Mouse (Mus musculus): Measurements from ENCODE around the gene C2cd2l. TPM values are rescaled to one million over a fixed set of nuclear protein-coding genes. Genes with fewer than 3 reads are reported as not detected.
"Not testable (repeated sequence)": the region's sequence is repeated elsewhere in the genome, so short reads cannot be mapped to it uniquely, and the experiment has no call there.

The C2cd2l gene
- polyA plus RNA-seq, 1 experiment, result 11.8 TPM

- peaks cover 5% of the 10 kb centered on the region; the same call in 1 of the 2 replicates for H3K4me1 ChIP-seq (ENCODE audit: control insufficient read depth, insufficient read depth, insufficient read length, low read length)
- H3K27ac ChIP-seq (replicated peaks; ENCODE audit: low read depth, low read length), result peak overlapping the region; percentile 72
- H3K4me3 ChIP-seq (ENCODE audit: insufficient read depth, low read depth, low read length), result peak overlapping the region; percentile 79
These were observed 6.4 kb upstream of the C2cd2l start for GRCm38 (mm10) chr9:44326371-44327063.

GRCm38 (mm10) chr9:44325768-44326370 is 5.8 kb upstream of the C2cd2l start, which contains the start of gene Dpagt1:
Dpagt1 (plus strand) TSS chr9:44326019.
- Histone ChIP-seq H3K4me3 (ENCODE audit: insufficient read depth, low read depth, low read length) (peak within 1 kb of the TSS; percentile 79), H3K27ac (replicated peaks; ENCODE audit: low read depth, low read length) (peak within 1 kb of the TSS; percentile 72), H3K4me1 (ENCODE audit: control insufficient read depth, insufficient read depth, insufficient read length, low read length) (peaks cover 5% of the 10 kb centered on the region; the same call in 1 of the 2 replicates)

GRCm38 (mm10) chr9:44325032-44325767 is 5.1 kb upstream of the C2cd2l start:
- not testable (repeated sequence) for H3K4me1 ChIP-seq (ENCODE audit: control insufficient read depth, insufficient read depth, insufficient read length, low read length); H3K4me3 ChIP-seq (ENCODE audit: insufficient read depth, low read depth, low read length)

DNA sequence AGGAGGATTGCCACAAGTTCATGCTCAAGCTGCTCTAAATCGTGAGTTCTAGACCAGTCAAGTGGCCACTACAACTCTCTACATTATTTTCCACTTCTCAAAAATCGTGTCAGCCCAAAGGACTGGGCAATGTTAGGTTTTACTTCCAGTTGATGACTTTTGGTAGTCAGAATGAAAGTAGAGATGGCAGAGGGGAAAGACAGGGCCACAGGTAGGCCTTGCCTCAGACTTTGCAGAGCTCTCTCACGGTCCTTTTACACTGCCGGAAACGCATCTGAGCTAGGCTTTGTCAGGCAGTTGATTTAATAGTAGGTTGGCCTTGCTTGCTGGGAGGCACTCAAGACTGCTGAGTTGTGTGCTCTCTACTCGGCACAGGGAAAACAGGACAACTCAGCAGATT is 4.1 kb upstream of the C2cd2l start:
- peaks cover 5% of the 10 kb centered on the region; the same call in 1 of the 2 replicates for H3K4me1 ChIP-seq (ENCODE audit: control insufficient read depth, insufficient read depth, insufficient read length, low read length)
- H3K27ac ChIP-seq (replicated peaks; ENCODE audit: low read depth, low read length), result no peak overlapping the region
- no peak overlapping the region for H3K4me3 ChIP-seq (ENCODE audit: insufficient read depth, low read depth, low read length)

More at GRCm38 (mm10) chr9:44325032-44325767, 5.1 kb upstream of the C2cd2l start:
- H3K27ac ChIP-seq (replicated peaks; ENCODE audit: low read depth, low read length), result not testable (repeated sequence)

- not testable (repeated sequence) for H3K27ac ChIP-seq (replicated peaks; ENCODE audit: low read depth, low read length); H3K4me3 ChIP-seq (ENCODE audit: insufficient read depth, low read depth, low read length); H3K4me1 ChIP-seq (ENCODE audit: control insufficient read depth, insufficient read depth, insufficient read length, low read length)
These were observed 3.6 kb upstream of the C2cd2l start for GRCm38 (mm10) chr9:44323656-44324055.

DNA sequence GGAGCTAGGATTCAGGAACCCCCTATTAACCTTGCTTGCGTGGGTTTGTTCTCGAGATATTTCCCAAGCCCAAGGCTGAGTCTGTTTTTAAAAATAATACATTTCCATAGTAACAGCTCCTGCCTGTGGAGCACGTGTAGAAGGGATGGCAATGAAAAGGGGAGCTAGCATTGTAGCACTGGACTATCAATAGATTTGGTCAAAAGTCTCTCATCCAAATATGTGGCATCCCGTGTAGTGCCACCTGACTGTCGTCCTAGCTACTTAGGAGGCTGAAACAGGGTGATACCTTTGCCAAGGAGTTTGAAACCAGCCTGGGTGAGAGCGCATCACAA is 681 bp upstream of the C2cd2l start:
- Histone ChIP-seq H3K4me1 (ENCODE audit: control insufficient read depth, insufficient read depth, insufficient read length, low read length) (peaks cover 13% of the 10 kb centered on the region), H3K4me3 (ENCODE audit: insufficient read depth, low read depth, low read length) (peak overlapping the region; percentile 50), H3K27ac (replicated peaks; ENCODE audit: low read depth, low read length) (peak overlapping the region; percentile 62)

GRCm38 (mm10) chr9:44319105-44319886 is 789 bp downstream of the C2cd2l start:
- peak overlapping the region; percentile 96 for H3K4me3 ChIP-seq (ENCODE audit: insufficient read depth, low read depth, low read length)
- peak overlapping the region; percentile 43; the same call in 1 of the 2 replicates for H3K27ac ChIP-seq (replicated peaks; ENCODE audit: low read depth, low read length)
- peaks cover 12% of the 10 kb centered on the region for H3K4me1 ChIP-seq (ENCODE audit: control insufficient read depth, insufficient read depth, insufficient read length, low read length)

DNA sequence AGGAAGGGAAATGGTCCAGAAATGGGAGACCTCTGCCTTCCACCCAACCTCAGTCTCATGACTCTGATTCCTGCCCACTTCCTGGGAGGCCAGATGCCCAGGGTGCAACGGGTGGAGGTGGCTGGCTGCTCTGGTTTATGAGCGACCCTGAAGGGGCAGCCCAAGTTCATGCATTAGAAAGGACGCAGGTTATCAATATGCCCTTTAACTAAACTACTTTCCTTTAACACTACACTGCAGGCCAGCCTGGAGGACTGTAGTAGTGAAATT is 1.3 kb downstream of the C2cd2l start:
- H3K4me3 ChIP-seq (ENCODE audit: insufficient read depth, low read depth, low read length), result peak overlapping the region; percentile 96
- H3K27ac ChIP-seq (replicated peaks; ENCODE audit: low read depth, low read length), result 0 out of 2 replicates have a peak overlapping the region, but pooled peaks have one; percentile 43
- H3K4me1 ChIP-seq (ENCODE audit: control insufficient read depth, insufficient read depth, insufficient read length, low read length), result peaks cover 12% of the 10 kb centered on the region

GRCm38 (mm10) chr9:44318076-44318825 is 1.8 kb downstream of the C2cd2l start:
- H3K4me3 ChIP-seq (ENCODE audit: insufficient read depth, low read depth, low read length), result peak overlapping the region; percentile 96
- peaks cover 12% of the 10 kb centered on the region for H3K4me1 ChIP-seq (ENCODE audit: control insufficient read depth, insufficient read depth, insufficient read length, low read length)
- 0 out of 2 replicates have a peak overlapping the region, but pooled peaks have one; percentile 43 for H3K27ac ChIP-seq (replicated peaks; ENCODE audit: low read depth, low read length)

GRCm38 (mm10) chr9:44317452-44317851 is 2.6 kb downstream of the C2cd2l start:
- H3K4me1 ChIP-seq (ENCODE audit: control insufficient read depth, insufficient read depth, insufficient read length, low read length), result peaks cover 12% of the 10 kb centered on the region
- H3K4me3 ChIP-seq (ENCODE audit: insufficient read depth, low read depth, low read length), result 0 out of 2 replicates have a peak overlapping the region, but pooled peaks have one; percentile 96
- no peak overlapping the region for H3K27ac ChIP-seq (replicated peaks; ENCODE audit: low read depth, low read length)

GRCm38 (mm10) chr9:44314910-44315309 is 5.2 kb downstream of the C2cd2l start:
- Histone ChIP-seq H3K4me1 (ENCODE audit: control insufficient read depth, insufficient read depth, insufficient read length, low read length) (peaks cover 19% of the 10 kb centered on the region), H3K27ac (replicated peaks; ENCODE audit: low read depth, low read length) (no peak overlapping the region), H3K4me3 (ENCODE audit: insufficient read depth, low read depth, low read length) (no peak overlapping the region)

GRCm38 (mm10) chr9:44314257-44314547 is 5.9 kb downstream of the C2cd2l start:
- peaks cover 19% of the 10 kb centered on the region for H3K4me1 ChIP-seq (ENCODE audit: control insufficient read depth, insufficient read depth, insufficient read length, low read length)
- no peak overlapping the region for H3K4me3 ChIP-seq (ENCODE audit: insufficient read depth, low read depth, low read length)
- H3K27ac ChIP-seq (replicated peaks; ENCODE audit: low read depth, low read length), result no peak overlapping the region

DNA sequence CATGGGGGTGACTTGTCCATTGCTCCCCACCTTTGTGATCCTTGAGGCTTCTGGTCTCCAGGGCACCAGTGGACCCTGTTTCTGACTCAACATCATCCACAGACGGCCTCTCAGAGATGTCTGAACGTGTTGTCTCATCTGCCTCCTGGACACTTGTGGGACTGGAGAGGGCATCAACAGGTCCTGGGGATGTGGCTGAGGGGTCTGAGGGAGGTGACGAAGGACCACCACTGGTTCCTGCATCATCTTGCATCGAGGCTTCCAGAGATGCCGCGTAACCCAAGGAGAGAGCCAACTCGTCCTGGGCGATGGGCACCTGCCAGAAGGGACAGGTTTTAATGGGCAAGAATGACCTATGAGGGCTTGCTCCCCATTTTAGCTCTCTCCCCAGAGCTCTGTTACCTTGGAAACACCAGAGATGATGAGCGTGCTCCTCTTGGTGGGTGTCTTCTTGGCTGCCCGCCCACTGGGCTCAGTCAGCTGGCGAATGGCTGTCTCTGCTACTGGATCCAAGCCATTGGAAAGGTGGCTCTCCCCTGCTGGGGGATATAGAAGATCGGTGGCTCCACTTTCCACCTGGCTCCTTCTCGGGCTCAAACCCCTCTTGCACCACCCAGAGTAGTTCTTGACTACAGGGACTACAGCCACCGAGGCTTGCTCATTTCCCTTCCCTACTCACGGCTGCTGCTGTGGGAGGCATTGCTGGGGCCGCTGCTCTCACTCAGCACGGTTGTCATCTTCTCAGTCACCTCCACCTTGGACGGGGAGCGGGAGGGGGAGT is 6.4 kb downstream of the C2cd2l start:
- Histone ChIP-seq H3K4me1 (ENCODE audit: control insufficient read depth, insufficient read depth, insufficient read length, low read length) (peaks cover 15% of the 10 kb centered on the region), H3K4me3 (ENCODE audit: insufficient read depth, low read depth, low read length) (no peak overlapping the region), H3K27ac (replicated peaks; ENCODE audit: low read depth, low read length) (no peak overlapping the region)

All from brown adipose tissue, adult 24 weeks (tissue).